Mouse (Mus musculus) small intestine, adult 2 months (tissue): ENCODE measurements around the gene D430041D05Rik.

Experiments
- CTCF ChIP-seq: fragments of 200-500 bp; IDR thresholded peaks from 2 replicates; pipeline ENCODE4 v1.5.1; 2012; ENCODE audit warnings: low read depth, mild to moderate bottlenecking, control low read depth, inconsistent platforms, low read length, moderate library complexity, mixed read lengths; ENCODE audit not compliant: insufficient replicate concordance, insufficient read length; ENCODE audit errors: extremely low read depth
- POLR2A ChIP-seq: fragments of 200-500 bp; IDR thresholded peaks from 2 replicates; pipeline ENCODE4 v1.6.1; 2012; ENCODE audit warnings: low read depth, mild to moderate bottlenecking, control low read depth, inconsistent platforms, low read length, moderate library complexity

GRCm38 (mm10) chr2:104407913-104408312 lies 2.9 kb downstream of the D430041D05Rik start:
- TF ChIP-seq CTCF: no peak
- TF ChIP-seq POLR2A: no peak
